Mouse (Mus musculus): Measurements from ENCODE around the gene Gdf11.

DNA sequence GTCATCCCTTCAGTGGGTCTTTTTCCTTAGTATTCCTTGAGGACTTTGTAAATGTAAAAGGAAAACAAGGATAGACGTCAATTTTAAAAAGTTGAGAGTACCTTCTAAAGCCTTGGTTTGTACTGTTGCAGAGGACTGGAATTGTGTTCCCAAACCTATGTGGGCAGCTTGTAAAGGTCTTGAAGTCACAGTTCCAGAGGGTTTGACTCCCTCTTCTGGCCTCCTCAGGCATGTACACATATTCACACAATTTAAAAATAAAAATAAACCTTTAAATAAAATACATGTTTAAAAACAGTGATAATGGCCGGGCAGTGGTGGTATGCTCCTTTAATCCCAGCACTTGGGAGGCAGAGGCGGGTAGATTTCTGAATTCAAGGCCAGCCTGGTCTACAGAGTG, 25.5 kb downstream of the Gdf11 start:
- TF ChIP-seq CTCF (IDR thresholded peaks at IDR 0.05; ENCODE audit: borderline replicate concordance, insufficient read depth, low read length), result no peak
- TF ChIP-seq POLR2A (IDR thresholded peaks at IDR 0.05; ENCODE audit: low read depth, low read length), result no peak

Data from embryonic fibroblast, embryonic 13.5 days (primary cell).